Mouse (Mus musculus): ENCODE results near the gene Ncoa5. TPM values are rescaled to one million over a fixed set of nuclear protein-coding genes. Genes with fewer than 3 reads are reported as not detected.

Ncoa5 gene
- polyA plus RNA-seq, 1 experiment from 2014 or later, result 21.6 TPM

DNA sequence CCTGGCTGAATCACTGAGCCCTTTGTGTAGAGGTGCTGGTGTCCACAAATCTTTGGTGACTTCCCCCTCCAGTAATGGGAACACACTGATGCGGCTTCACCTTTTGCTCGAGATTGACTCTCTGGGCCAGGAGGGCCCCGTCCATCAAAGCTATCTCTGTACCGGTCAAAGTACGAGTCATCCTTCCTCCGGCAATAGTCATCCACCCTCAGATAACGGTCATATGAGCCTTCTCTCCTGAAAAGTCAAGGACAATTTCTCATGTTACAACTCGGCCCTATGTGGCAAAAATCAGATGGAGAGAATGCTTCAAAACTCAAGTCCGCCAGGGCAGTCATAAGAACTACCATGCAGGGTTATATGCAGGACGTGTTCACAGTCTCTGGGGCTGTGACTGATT, 24.3 kb downstream of the Ncoa5 start:
- H3K4me2 ChIP-seq (replicated peaks; ENCODE audit: low read depth, low read length), result no peak overlapping the region
- 81% methylated on average over 10 of the region's 10 CpGs for WGBS
- no peak for ATAC-seq
- no peak for DNase-seq (ENCODE audit: low spot score)
- no peak for TF ChIP-seq CTCF (IDR thresholded peaks at IDR 0.05)
- TF ChIP-seq EP300 (IDR thresholded peaks at IDR 0.05), result no peak
- H3K9ac ChIP-seq (replicated peaks; ENCODE audit: low read depth), result no peak overlapping the region
- H3K4me1 ChIP-seq (ENCODE audit: insufficient read depth, low read depth, low read length), result no peaks in the 10 kb centered on the region
- H3K27me3 ChIP-seq (replicated peaks; ENCODE audit: insufficient read depth, low read length), result no peaks in the 10 kb centered on the region
- no peak overlapping the region for H3K27ac ChIP-seq (ENCODE audit: low read length)
- peaks cover 41% of the 10 kb centered on the region for H3K36me3 ChIP-seq (ENCODE audit: insufficient read depth, low read length)
- no peak overlapping the region for H3K4me3 ChIP-seq (ENCODE audit: low read depth, low read length)
- H3K9me3 ChIP-seq (ENCODE audit: low read length), result no peaks in the 10 kb centered on the region

GRCm38 (mm10) chr2:165009581-165009980, 25.1 kb downstream of the Ncoa5 start:
- TF ChIP-seq CTCF (IDR thresholded peaks at IDR 0.05) (no peak), EP300 (IDR thresholded peaks at IDR 0.05) (no peak)
- 82% methylated on average over 2 of the region's 2 CpGs for WGBS

DNA sequence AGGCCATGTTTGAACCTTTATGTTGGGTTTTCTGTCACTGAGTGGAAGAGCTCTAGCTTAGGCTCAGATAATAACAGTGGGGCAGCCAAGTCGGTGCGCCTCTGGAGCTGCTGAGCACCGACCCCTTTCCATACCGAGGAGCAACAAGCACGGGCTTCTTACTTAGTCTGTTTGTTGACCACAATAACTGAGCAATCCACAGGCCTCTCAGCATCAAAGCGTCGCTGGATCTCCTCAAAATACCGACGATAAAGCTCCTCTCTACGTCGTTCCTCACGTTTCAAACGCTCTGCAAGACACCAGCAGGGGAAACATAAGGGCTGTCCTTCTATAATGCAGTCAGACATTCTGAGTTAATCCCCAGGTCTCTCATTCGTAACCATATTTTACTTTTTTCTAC, 25.5 kb downstream of the Ncoa5 start:
- no peak overlapping the region for H3K27ac ChIP-seq (ENCODE audit: low read length)
- no peak overlapping the region for H3K4me2 ChIP-seq (replicated peaks; ENCODE audit: low read depth, low read length)
- H3K9ac ChIP-seq (replicated peaks; ENCODE audit: low read depth), result no peak overlapping the region
- no peaks in the 10 kb centered on the region for H3K4me1 ChIP-seq (ENCODE audit: insufficient read depth, low read depth, low read length)
- H3K36me3 ChIP-seq (ENCODE audit: insufficient read depth, low read length), result peaks cover 46% of the 10 kb centered on the region
- no peak for DNase-seq (ENCODE audit: low spot score)
- no peak for ATAC-seq
- 96% methylated on average over 14 of the region's 14 CpGs for WGBS
- no peaks in the 10 kb centered on the region for H3K9me3 ChIP-seq (ENCODE audit: low read length)
- no peaks in the 10 kb centered on the region for H3K27me3 ChIP-seq (replicated peaks; ENCODE audit: insufficient read depth, low read length)
- no peak for TF ChIP-seq CTCF (IDR thresholded peaks at IDR 0.05)
- no peak overlapping the region for H3K4me3 ChIP-seq (ENCODE audit: low read depth, low read length)

More at GRCm38 (mm10) chr2:165009581-165009980, 25.1 kb downstream of the Ncoa5 start:
- H3K27ac ChIP-seq (ENCODE audit: low read length), result no peak overlapping the region
- H3K9ac ChIP-seq (replicated peaks; ENCODE audit: low read depth), result no peak overlapping the region
- DNase-seq (ENCODE audit: low spot score) (no peak), ATAC-seq (no peak)
- no peaks in the 10 kb centered on the region for H3K9me3 ChIP-seq (ENCODE audit: low read length)
- no peak overlapping the region for H3K4me3 ChIP-seq (ENCODE audit: low read depth, low read length)
- no peak overlapping the region for H3K4me2 ChIP-seq (replicated peaks; ENCODE audit: low read depth, low read length)
- no peaks in the 10 kb centered on the region for H3K4me1 ChIP-seq (ENCODE audit: insufficient read depth, low read depth, low read length)
- H3K27me3 ChIP-seq (replicated peaks; ENCODE audit: insufficient read depth, low read length), result no peaks in the 10 kb centered on the region
- H3K36me3 ChIP-seq (ENCODE audit: insufficient read depth, low read length), result peaks cover 41% of the 10 kb centered on the region

DNA sequence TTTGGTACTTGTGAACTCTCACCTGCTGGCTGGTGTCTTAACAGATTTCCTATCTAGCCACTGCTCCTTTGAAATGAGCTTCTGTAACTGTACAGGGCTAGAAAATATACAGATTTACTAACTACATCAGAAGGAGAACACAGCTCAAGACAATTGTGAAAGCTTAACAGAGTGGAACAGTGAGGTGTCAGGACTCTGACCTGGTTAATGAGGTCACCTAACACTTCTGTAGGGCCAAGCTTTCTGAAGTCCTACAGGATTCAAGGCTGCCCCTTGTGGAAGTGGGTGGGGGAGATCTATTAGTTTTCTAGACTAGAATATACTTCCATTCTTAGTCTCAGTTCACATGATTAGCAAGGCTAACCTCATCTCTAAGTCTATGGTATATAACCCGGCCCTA, 26.7 kb downstream of the Ncoa5 start:
- DNase-seq (ENCODE audit: low spot score), result no peak
- Histone ChIP-seq H3K36me3 (ENCODE audit: insufficient read depth, low read length) (peaks cover 56% of the 10 kb centered on the region), H3K27ac (ENCODE audit: low read length) (no peak overlapping the region), H3K9ac (replicated peaks; ENCODE audit: low read depth) (no peak overlapping the region), H3K27me3 (replicated peaks; ENCODE audit: insufficient read depth, low read length) (no peaks in the 10 kb centered on the region), H3K4me3 (ENCODE audit: low read depth, low read length) (no peak overlapping the region), H3K4me2 (replicated peaks; ENCODE audit: low read depth, low read length) (no peak overlapping the region), H3K4me1 (ENCODE audit: insufficient read depth, low read depth, low read length) (no peaks in the 10 kb centered on the region), H3K9me3 (ENCODE audit: low read length) (no peaks in the 10 kb centered on the region)
- ATAC-seq, result no peak
- WGBS, result 95% methylated on average over 1 of the region's 1 CpGs
- TF ChIP-seq CTCF (IDR thresholded peaks at IDR 0.05) (no peak), EP300 (IDR thresholded peaks at IDR 0.05) (no peak)

DNA sequence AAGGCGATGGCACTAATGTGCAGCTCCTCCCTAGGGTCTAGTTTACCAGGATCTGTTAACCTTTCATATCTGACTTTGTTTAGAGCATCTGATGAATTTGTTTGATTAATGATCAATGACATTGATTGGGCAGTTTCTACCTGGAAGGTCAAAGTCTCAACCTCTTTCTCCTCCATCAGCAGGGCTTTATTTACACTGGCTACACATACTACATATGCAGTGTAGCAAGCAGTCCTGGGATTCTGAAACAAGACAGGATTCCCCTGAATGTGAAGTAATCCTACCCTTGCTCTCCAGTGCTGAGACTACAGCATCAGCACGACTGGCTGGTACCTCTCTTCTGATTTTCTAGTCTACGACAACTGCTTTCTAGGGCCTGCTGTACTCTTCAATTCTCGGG, 27.9 kb downstream of the Ncoa5 start:
- Histone ChIP-seq H3K9ac (replicated peaks; ENCODE audit: low read depth) (no peak overlapping the region), H3K4me1 (ENCODE audit: insufficient read depth, low read depth, low read length) (no peaks in the 10 kb centered on the region), H3K27me3 (replicated peaks; ENCODE audit: insufficient read depth, low read length) (no peaks in the 10 kb centered on the region), H3K4me2 (replicated peaks; ENCODE audit: low read depth, low read length) (no peak overlapping the region), H3K9me3 (ENCODE audit: low read length) (no peaks in the 10 kb centered on the region), H3K4me3 (ENCODE audit: low read depth, low read length) (no peak overlapping the region), H3K27ac (ENCODE audit: low read length) (no peak overlapping the region), H3K36me3 (ENCODE audit: insufficient read depth, low read length) (peaks cover 62% of the 10 kb centered on the region)
- no peak for TF ChIP-seq CTCF (IDR thresholded peaks at IDR 0.05)
- TF ChIP-seq EP300 (IDR thresholded peaks at IDR 0.05), result no peak
- DNase-seq (ENCODE audit: low spot score) (no peak), ATAC-seq (no peak)
- WGBS, result 91% methylated on average over 4 of the region's 4 CpGs

GRCm38 (mm10) chr2:165004237-165004636, 30.4 kb downstream of the Ncoa5 start:
- Histone ChIP-seq H3K9ac (replicated peaks; ENCODE audit: low read depth) (no peak overlapping the region), H3K27ac (ENCODE audit: low read length) (no peak overlapping the region), H3K27me3 (replicated peaks; ENCODE audit: insufficient read depth, low read length) (no peaks in the 10 kb centered on the region), H3K4me1 (ENCODE audit: insufficient read depth, low read depth, low read length) (no peaks in the 10 kb centered on the region), H3K36me3 (ENCODE audit: insufficient read depth, low read length) (peaks cover 56% of the 10 kb centered on the region), H3K9me3 (ENCODE audit: low read length) (no peaks in the 10 kb centered on the region), H3K4me2 (replicated peaks; ENCODE audit: low read depth, low read length) (no peak overlapping the region), H3K4me3 (ENCODE audit: low read depth, low read length) (no peak overlapping the region)
- ATAC-seq (no peak), DNase-seq (ENCODE audit: low spot score) (no peak)
- WGBS, result 85% methylated on average over 10 of the region's 10 CpGs
- TF ChIP-seq CTCF (IDR thresholded peaks at IDR 0.05), result no peak
- no peak for TF ChIP-seq EP300 (IDR thresholded peaks at IDR 0.05)

DNA sequence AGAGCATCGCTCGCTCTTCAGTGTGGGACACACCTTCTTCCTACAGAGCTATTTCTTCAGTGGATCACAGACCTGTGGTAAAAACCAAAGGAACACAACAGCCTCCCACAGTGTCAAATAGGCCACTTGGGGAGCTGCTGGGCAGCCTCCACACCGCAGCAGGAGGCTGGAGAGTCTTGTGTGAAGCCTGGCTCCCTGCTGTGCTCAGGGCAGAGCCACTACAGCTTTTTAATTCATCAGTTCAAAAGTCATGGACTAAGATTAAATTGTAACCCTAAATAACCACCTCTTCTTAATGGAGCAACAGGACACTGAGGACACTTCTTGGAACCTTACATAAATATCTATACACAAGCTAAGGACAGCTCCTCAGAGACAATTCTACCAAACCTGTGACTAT, 31.6 kb downstream of the Ncoa5 start:
- no peak for DNase-seq (ENCODE audit: low spot score)
- 85% methylated on average over 3 of the region's 3 CpGs for WGBS
- Histone ChIP-seq H3K27ac (ENCODE audit: low read length) (no peak overlapping the region), H3K4me3 (ENCODE audit: low read depth, low read length) (no peak overlapping the region), H3K36me3 (ENCODE audit: insufficient read depth, low read length) (peaks cover 46% of the 10 kb centered on the region), H3K9ac (replicated peaks; ENCODE audit: low read depth) (no peak overlapping the region), H3K4me1 (ENCODE audit: insufficient read depth, low read depth, low read length) (peaks cover 5% of the 10 kb centered on the region; the same call in 1 of the 2 replicates), H3K4me2 (replicated peaks; ENCODE audit: low read depth, low read length) (no peak overlapping the region), H3K27me3 (replicated peaks; ENCODE audit: insufficient read depth, low read length) (no peaks in the 10 kb centered on the region), H3K9me3 (ENCODE audit: low read length) (no peaks in the 10 kb centered on the region)
- TF ChIP-seq CTCF (IDR thresholded peaks at IDR 0.05) (no peak), EP300 (IDR thresholded peaks at IDR 0.05) (no peak)
- ATAC-seq, result no peak

All from lung, postnatal 0 days (tissue).